Mouse (Mus musculus) cerebellum, postnatal 4 days (tissue): ENCODE results near the gene Orc5.

Experiments
- DNase-seq, 2 experiments: peaks; one replicate each; pipeline ENCODE4 v3.0.0; 2022; ENCODE audit warnings: low spot score in 2 of 2, mixed read lengths in 1 of 2

The Orc5 gene

DNA sequence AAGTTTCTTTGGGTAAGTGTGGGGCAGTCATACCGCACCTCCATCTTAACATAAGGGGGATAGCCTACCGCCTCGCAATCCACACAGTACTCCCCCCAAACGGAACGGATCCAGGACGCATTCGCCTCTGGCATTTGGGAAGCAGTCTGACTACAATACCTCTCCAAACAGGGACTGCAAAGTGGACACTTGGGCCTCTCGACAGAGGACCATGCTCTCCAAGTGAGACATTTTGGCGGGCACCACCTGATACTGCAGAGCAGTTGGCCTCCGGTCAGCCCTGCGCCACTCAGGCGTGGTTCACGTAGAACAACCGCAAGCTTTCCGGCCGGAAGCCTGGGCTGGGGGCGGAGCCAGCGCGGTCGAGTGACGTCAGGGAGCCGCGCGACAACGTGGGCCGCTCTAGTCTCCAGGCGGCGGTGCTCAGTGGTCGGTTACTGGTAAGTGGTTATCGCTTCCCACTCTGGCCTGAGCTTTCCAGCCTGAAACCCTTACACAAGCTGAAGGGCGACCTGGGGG, at the start of gene Orc5:
TSS of gene Orc5 (minus strand) at position 397 of the 519 bp plus-strand sequence.
- DNase-seq = peak; percentile 84 to 93

DNA sequence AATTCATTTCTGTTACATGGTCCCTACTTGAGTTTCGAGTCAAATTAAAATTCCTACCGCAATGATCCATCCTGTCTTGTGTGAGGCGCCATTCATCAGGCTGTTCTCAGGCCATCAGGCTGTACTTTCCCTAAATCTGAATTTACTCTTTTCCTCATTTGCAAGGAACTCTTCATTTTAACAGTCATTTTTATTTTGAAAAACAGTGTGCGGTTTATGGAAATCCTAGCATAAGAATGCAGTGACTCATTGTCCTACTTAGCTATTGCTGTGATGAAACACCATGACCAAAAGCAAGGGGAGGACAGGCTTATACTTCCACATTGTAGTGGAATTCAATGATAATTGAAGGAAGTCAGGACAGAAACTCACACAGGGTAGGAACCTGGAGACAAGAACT, 46.8 kb upstream of the Orc5 start:
- no peak for DNase-seq

GRCm38 (mm10) chr5:22589370-22589966, 39.2 kb upstream of the Orc5 start:
- no peak for DNase-seq

GRCm38 (mm10) chr5:22587492-22587891, 37.3 kb upstream of the Orc5 start:
- DNase-seq = no peak

- DNase-seq = peak in 1 of 2 experiments; percentile 4
These were observed 34.3 kb upstream of the Orc5 start for GRCm38 (mm10) chr5:22584556-22584955.

- DNase-seq = no peak
These were observed 27.8 kb upstream of the Orc5 start for GRCm38 (mm10) chr5:22578011-22578410.

DNA sequence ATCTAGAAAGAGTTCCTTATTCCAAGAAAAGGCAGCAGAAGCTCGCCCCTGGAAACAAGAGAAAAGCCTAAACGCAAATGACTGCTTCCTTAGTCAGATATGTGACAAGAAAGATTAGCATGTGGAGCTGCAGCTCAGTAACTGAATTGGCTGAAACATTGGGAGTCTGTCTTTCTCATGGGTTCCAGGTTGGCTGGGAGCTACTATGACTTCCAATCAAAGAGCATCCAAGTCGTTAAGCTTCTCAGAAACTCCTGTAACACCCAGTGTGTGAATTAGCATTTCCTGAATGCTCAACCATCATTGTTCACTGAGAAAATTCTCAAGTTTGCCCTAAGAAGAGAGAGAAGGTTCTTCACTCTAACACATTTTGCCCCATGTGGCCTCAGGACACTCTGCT, 24.5 kb upstream of the Orc5 start:
- DNase-seq = no peak

- no peak for DNase-seq
These were observed 23.9 kb upstream of the Orc5 start for GRCm38 (mm10) chr5:22574161-22574560.

DNA sequence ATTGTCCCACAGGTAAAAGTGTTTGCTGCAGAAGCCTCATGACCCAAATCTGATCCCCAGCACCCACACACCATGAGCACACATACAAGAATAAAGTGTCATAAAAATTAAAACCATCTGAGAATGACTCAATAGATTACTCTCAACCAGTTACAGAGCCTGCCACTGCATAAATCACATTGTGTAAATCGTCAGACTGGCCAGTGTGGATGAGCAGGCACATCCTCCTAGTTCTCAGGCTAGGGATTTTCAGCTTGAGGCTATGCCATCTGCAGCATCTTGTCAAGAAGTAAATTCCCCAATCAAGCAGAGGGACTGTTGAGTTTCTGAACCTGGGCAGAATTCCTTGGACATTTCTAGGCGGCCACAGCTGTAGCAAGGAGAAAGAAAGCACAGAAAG, 23.5 kb upstream of the Orc5 start:
- no peak for DNase-seq

DNA sequence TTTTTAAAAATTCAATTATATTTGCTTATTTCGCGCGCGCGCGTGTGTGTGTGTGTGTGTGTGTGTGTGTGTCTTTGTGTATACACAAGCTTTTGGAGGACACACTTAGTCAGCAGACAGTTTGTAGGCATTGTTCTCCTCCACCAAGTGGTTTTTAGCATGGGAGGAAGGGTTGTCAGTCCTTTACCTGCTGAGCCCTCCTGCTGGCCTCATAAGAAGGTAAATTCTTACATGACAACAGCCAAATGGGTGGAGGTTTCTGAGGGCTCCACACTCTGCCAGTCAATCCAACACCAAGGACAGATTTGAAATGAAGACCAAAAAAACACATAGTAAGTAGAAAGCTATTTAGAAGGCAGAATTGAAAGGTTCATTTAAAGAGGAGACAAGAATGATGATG, 22.7 kb upstream of the Orc5 start:
- no peak for DNase-seq

- DNase-seq = no peak
These were observed 22.2 kb upstream of the Orc5 start for GRCm38 (mm10) chr5:22572456-22572855.

DNA sequence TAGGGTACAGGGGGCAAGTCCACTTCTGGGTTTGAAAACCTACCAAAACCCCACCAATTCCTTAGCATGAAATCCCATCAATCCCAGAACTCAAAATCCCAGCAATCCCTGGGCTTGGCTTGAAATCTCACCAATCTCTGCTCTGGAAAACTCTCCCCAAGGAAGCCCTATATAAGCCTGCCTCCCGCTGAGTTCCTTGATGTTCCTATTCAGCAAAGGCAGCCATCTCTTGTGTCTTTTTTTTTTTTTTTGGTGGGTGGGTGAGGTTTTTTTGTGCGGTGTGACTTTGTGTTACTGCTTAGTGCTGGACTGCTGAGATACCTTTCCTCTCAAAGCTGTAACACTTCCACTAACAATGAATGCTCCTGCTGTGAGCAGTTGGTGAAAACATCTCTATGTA, 15.5 kb upstream of the Orc5 start:
- no peak for DNase-seq

DNA sequence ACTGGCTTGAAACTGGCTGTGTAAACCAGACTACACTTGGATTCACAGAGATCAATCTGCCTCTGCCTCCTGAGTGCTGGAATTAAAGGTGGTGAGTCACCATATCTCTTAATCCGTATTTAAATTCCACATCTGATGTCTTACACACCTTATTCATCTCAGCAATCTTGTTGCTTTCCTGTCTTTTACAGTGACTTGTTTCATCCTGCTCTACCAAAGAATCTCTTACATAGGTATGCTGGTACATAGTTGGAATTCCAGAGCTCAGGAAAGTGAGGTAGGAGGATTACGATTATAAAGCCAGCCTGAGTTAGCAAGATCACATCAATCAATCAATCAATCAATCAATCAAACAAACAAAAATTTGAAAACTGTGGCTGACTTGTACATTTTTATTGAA, 9.6 kb upstream of the Orc5 start:
- no peak for DNase-seq

DNA sequence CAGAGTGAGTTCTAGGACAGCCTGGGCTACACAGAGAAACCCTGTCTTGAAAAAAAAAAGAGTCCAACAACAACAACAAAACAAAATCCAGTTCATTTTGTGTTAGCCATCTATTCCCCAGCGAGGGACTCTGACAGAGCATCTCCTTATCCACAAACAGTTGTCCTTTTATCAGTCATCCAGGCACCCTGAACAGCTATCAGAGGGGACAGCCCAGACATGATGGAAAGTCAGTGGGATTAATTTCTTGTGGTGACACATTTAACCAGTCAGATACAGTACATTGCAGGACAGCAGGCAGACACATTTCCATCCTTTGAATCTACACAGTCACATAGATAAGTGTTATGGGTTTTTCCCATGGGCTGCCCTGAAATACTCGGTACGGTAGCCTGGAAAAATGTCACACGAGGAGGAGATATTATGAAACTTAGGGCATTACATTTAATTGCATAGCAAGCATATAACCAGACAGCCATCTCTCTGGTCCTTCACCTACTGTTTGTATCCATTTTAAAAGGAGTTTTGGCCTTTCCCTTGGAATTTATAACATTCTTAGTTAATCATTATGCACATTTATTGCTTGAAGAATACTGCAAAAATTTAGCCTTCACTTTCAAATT, 7.4 kb upstream of the Orc5 start:
- no peak for DNase-seq

DNA sequence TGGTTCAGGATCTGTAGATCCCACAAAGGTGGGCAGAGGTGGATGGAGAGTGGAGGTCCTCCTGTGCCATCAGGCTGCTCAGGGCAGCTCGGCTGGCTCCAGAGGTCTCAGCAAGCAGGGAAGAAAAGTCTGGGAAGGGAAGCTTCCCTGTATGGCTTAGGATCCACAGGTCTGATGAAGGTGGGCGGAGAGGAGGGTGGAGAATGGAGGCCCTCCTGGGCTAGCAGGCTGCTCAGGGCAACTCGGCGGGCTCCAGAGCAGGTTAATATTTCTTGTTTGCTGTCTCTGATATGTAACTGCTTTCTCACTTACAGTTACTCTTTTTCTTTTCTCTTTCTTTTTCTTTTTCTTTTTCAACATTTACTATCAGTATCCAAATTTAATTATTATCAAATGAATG, 6.5 kb upstream of the Orc5 start:
- no peak for DNase-seq

GRCm38 (mm10) chr5:22552233-22552765, 2.1 kb upstream of the Orc5 start:
- no peak for DNase-seq

DNA sequence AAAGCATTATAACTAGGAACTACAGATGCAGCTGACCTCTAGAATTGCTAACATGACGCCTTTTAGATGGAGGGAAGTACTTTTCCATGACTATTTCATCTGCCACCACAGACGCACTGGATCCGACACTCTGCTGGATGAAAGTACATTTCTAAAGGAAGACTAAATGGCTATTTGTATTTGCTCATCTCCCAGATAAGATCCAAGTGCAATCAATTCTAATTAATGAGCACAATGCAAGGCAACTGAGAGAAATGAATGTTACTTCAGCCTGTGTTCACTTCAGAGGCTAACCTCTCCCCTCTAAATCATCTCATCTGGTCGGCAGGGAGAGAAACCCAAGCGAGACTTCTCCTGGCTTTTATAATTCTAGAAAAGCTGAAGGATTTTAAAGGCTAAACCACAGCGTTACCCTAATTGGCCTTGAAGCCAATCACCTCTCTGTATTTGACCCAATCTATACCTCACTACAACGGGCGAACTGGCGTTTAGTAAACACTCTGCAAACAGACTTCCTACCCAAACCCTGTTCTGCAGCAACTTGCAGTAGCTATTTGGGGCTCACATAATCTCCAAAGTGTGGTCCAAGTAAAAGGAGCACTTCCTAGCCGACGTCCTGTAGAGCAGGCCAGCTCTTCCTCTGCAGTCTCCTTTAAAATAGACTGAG, 730 bp downstream of the Orc5 start:
- DNase-seq = no peak

DNA sequence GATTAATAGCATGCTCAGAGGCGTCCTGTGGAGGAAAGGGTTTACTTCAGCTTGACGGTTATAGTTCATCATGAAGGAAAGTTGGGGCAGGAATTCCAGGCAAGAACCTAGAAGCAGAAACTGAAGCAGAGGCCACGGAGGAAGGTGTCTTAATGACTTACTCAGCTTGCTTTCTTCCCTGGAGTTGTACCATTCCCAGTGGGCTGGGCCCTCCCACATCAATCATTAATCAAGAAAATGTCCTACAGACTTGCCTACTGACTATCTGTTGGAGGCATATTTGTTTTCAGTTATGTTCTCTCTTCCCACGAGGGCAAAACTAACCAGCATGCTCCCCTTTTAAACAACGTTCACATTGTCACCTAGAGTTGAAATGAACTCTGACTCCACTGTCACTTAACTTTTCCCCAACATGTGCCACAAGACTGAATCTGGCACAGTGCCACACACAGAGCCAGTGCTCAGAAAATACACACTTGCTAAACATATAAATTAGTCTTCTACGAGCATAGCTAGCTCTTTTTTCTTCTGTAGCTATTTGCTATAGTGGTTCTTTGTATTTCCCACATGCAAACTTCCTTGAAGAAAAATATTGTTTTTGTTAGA, 1.6 kb downstream of the Orc5 start:
- no peak for DNase-seq

- no peak for DNase-seq
These were observed 3.7 kb downstream of the Orc5 start for GRCm38 (mm10) chr5:22546536-22546935.

- DNase-seq = no peak
These were observed 4.9 kb downstream of the Orc5 start for GRCm38 (mm10) chr5:22545305-22545704.

DNA sequence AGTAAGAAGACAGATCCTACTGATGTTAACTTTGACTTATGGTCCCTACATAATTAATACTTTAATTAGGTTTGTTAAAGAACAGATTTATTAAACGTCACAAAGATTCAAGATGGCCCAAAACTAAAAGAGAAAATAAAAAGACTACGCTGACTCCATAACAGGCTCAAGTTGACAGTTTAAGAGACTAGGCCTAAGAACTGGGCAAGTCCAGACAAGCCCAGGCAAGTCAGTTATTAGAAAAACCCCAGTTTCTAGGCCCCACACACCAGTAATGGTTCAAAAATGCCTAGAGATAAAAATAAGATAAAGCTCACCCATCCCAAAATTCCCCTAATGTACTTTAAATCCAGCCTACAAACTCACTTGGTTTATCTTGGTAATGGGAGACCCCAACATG, 7.6 kb downstream of the Orc5 start:
- no peak for DNase-seq

GRCm38 (mm10) chr5:22538996-22539600, 11.1 kb downstream of the Orc5 start:
- no peak for DNase-seq
